Mouse (Mus musculus) cerebellum, adult 8-10 months (tissue): Measurements from ENCODE around the gene Kcnab3.

ENCODE experiments used
- DNase-seq: peaks from one replicate; pipeline ENCODE4 v3.0.0; 2022

Gene Kcnab3

DNA sequence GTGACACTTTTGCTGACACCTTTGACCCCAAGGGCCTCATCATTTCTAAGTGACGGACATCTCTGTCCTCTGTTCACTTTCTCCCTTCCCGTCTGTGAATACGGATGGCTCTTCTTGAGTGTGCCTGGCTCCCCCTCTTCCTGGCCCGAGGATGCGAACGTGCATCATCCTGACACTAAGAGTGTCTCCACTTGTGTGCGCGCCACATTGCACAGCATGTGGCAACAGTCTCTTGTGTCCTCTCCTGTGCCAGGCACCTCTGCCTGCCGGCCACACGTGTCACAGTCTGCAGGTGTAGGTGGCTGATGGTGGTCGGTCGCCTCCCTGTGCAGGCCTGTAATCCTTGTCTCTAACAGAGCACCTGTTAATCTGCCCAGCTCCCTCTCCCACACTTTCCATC, 45.5 kb downstream of the Kcnab3 start:
- no peak for DNase-seq

DNA sequence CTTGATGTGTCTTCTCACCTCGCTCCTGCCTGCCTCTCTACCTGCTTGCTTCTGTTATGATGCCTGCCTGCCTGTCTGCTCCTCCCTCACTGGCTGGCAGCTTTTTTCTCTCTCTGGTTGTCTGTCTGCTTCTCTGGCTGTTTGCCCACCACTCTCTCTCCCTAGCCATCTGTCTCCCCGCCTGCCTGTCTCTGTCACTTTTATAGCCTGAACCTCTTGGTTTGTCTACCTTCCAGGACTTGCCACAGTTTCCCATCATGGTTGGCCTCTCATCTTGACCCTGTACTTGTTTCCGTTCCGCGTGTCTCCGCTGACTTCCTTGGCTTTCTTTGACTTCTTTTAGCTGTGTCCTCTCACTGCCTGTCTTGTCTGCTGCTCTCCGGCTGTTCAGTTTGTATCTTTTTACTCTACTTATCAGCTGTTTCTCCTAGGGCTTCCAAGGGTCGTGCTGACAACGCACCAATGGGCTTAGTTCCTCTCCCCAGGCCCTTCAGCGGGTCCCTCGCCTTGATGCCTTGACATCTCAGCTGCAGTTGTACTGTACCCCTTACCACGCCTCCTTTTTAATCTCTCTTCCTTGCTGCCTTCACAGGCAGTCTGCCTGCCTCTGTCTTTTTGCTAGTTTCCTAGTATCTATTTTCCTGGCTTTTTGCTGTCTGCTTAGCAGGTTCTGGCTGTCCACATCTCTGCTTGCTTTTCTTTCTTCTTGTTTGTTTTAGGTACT, 46.2 kb downstream of the Kcnab3 start:
- DNase-seq = peak; percentile 91

DNA sequence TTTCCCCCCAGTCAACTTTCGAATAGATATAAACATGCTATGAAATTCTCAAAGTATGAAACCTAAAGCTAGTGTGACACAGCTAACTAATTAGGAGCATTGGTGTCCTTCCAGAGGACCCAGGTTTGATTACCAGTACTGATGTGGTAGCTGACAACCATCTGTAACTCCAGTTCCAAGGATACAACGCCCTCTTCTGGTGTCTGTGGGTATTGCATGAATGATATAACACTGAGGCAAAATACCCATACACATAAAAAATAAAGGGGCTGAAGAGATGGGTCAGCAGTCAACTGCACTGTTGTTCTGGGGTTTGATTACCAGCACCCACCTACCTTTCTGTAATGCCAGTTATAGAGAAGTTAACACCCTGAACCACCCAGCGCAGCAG, 46.7 kb downstream of the Kcnab3 start:
- DNase-seq = no peak

DNA sequence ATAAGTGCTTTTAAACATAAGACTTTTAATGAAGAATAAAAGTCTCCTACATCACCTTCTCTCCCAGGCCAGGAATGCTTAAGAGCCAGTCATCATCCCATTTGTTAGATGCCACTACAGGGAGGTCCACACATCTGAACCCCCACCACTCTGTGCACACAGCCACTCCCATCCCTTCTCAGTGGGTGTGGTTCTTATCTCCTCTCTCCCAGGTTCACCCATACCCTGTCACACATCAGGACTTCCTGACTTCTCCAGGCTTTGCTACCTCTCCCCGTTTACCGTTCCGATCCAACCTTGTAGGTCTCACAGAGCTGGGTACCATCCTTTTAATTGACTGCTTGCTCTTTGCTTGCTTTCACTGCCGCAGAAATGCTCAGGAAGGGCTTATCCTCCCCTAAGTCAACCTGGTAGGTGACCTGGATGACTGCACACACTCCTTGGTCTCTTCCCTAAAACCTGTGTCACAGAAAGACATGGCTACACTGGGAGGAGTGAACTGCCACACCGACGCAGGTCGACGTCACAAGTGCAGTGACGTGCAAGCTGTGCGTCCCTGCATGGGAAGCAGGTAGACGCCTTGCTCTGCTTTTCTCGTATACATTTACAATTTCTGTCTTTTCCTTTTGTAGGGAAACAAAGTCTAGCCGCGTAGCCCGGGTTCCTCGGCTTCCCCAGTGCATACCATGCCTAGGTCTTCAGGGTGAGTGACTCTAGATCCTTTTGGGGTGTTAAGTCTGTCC, 47.3 kb downstream of the Kcnab3 start:
- DNase-seq = no peak

DNA sequence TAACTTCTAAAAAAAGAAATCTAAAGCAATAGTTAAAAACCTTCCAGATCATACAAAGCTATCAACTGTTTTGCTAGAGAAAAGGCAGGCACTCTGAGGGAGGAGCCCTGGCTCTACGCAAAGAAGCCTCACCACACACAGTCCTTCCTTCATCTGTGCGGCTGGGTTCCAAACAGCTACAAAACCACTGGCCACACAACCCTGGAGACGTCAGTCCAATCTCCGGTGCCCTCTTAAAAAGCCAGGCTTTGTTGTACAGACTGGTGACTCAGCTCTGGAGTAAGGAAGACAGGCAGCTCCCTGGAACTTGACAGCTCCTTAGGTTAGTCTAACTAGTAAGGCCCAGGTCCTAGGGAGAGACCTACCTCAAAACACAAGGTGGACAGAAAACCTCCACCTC, 49.6 kb downstream of the Kcnab3 start:
- no peak for DNase-seq

DNA sequence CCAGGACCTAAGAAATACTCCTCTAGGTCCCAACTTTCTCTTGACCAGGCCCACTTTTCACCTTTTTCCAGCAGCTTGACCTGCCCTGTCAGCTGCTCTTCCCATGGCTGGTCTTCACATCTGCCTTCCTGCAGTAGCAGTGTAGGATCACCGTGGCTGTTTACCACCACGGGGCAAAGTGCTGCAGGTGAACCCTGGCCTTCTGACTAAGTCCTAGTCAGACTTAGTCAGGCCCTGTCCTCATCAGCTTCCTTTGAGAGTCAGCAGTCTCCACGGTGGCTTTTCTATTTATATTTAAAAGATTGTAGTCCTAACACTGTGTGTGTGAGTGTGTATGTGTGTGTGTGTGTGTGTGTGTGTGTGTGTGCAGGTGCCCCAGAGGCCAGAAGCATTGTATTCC, 51.7 kb downstream of the Kcnab3 start:
- no peak for DNase-seq

DNA sequence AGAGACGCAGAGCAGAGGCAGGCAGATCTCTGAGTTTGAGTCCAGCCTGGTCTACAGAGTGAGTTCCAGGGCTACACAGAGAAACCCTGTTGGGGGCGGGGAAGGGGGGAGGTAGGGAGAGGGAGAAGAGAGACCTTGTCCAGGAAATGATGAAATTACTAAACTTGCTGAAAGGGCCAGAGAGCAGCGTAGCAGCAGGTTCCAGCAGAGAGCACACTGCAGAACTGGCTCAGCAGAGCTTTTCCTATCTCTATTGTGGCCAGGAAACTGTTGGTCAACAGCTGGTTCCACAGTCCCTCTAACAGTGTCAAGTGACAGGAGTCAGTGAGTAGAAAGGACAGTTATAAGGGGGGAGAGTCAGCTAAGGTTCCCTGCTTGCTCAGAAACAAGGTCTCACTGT, 53.5 kb downstream of the Kcnab3 start:
- DNase-seq = no peak

DNA sequence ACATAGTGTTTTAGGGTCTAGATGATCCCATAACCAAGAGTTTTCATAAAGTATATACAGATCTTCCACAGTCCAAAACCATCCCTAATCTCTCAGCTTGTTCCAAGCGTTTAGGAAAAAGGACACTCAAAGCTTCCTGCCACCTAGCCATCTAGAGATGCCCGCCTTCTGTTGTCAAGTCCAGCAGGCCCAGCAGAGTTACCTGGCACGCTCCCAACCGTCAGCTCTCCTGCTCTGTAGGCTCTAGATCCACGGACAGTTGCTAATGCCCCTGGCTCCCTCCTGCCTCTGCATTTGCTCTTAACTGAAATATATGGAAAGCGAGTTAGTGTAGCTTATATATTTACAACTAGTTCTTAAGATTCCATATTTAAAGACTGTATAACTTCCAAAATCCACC, 55.3 kb downstream of the Kcnab3 start:
- DNase-seq = peak; percentile 65
